Mouse (Mus musculus) right cerebral cortex, adult 18-20 months (tissue): Measurements from ENCODE around the gene Pgap2.
A peak's percentile ranks its signal among the peaks of the same experiment; 100 is the strongest.

ENCODE experiments used
- DNase-seq: peaks from one replicate; pipeline ENCODE4 v3.0.0; 2022; ENCODE audit warnings: mixed read lengths

Pgap2 gene

GRCm38 (mm10) chr7:102267601-102268394 is 57.8 kb downstream of the Pgap2 start, which contains the start of gene Stim1:
Stim1 (plus strand) TSS chr7:102267806.
- DNase-seq: peak; percentile 58

GRCm38 (mm10) chr7:102268395-102268748 is 58.4 kb downstream of the Pgap2 start:
- no peak for DNase-seq

- no peak for DNase-seq
Observed at GRCm38 (mm10) chr7:102272422-102272948, 62.5 kb downstream of the Pgap2 start.

- no peak for DNase-seq
Observed at GRCm38 (mm10) chr7:102281403-102281802, 71.4 kb downstream of the Pgap2 start.

GRCm38 (mm10) chr7:102282261-102282660 is 72.3 kb downstream of the Pgap2 start:
- DNase-seq: no peak
